Mouse (Mus musculus) forelimb bud, embryonic 11.5 days (tissue): ENCODE results near the gene Gas7.
A peak's percentile ranks its signal among the peaks of the same experiment; 100 is the strongest.

Experiments used
- DNase-seq: peaks from one replicate; pipeline ENCODE4 v3.0.0-alpha.2; 2012; ENCODE audit warnings: low read depth, low spot score

Gene Gas7

DNA sequence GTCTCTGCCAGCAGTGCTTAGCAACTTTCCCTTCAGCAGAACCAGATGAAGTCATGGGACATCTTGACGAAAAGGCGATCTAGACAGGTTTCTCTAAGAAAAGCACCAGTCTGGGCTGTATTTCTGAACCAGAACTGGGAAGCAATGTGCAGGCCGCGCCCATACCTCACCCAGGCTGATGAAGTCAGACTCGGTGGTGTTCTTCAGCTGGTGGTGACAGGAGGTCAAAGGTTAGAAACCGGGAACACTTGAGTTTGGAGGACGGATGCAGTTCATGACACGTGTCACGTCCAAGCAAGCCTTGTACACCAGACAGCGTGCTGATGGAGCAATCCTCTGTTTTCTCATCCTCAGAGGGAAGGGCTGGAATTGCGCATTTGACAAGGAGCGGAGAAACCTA lies 32.9 kb downstream of the Gas7 start:
- no peak for DNase-seq

DNA sequence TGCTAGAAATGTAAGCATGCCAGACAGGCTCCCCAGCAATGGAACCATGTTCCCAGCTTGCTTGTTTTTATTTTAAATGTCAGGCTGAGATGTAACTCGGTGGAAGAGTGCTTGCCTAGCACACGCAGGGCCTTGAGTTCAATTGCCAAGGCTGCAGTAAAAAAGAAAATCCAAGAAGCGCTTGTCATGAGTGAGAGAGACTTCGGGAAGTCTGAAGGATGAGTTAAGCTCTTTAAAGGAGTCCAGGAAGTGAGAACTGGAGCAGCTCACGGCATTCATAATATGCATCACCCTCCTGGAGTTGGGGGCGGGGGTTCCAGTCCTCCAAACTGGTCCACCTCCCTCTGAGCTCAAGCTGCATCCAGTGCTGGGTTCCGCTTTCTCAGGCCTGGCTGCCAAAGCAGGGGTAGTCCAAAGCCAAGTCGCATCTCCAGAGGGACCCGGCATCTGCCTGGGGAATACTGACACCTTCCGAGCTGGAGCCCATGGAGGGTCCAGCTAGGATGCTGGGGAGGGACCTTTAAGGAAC lies 34.5 kb downstream of the Gas7 start:
- DNase-seq: no peak

DNA sequence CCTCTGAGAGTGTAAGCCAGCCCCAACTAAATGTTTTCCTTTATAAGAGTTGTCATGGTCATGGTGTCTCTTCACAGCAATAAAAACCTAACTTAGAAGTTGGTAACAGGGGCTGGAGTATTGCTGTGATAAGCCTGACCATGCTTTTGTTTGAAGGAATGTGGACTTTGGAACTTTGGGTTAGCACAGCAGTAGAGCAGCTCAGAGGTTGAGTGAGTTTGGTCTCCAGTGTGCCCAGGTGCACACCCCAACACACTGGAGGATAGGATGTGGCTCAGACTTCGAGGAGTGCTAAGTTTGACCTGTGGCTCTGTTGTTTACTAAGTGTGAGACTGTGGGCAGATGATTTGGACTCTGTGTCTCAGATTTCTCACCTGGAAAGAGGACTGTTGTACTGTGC lies 41.6 kb downstream of the Gas7 start:
- no peak for DNase-seq

DNA sequence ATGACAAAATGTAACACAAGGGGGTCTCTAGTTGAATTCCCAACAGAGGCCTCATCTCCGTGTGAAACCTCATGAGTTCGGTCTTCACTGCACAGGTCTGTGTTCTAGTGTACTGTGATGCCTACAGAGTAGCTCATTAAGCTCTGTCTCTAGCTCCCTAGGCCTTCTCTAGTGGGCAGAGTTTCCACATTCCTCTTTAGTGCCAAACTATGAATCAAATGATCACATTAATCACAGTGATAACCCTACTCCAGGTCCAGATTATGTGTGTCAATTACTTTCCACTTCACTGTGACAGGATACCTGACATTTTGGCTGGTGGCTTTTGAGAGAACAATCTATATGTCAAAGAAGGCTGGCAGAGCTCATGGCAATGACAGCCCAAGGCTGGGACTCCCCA lies 44.9 kb downstream of the Gas7 start:
- no peak for DNase-seq

DNA sequence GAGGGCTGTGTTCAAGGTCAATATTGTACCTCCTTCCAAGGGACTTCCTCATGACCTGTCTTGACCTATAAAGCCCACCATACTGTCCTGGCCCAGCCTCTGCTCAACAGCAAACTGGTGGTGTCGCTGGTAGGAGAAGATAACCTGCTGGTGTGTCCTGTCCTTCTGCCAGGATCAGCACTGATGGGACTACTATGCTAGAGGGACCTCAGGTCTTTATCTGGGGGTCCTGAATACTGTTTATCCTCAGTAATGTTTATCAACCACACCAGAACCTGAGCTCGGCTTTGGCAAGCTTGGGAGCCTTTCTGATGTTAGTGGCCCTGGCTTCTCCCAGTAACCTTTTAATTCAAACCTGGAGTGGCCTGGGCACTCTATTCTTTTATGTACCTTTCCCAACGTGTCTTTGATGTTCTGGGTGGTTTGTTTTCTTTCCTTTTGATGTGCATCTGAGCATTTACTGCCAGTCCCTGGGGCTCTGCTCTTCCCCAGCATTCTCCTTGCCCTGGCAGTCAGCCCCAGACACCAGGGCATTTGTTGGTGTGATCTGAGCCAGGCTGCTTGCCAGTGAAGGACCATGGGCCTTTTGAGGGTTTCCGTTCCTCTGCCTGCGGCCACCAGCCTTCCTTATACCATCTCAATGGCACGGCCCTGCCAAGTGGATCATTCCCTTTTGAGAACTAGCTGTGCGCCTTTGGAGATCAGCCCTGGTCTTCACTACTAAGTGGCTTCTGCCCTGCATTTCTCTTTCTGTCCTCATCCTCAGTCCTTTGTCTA lies 46.4 kb downstream of the Gas7 start:
- DNase-seq: no peak

DNA sequence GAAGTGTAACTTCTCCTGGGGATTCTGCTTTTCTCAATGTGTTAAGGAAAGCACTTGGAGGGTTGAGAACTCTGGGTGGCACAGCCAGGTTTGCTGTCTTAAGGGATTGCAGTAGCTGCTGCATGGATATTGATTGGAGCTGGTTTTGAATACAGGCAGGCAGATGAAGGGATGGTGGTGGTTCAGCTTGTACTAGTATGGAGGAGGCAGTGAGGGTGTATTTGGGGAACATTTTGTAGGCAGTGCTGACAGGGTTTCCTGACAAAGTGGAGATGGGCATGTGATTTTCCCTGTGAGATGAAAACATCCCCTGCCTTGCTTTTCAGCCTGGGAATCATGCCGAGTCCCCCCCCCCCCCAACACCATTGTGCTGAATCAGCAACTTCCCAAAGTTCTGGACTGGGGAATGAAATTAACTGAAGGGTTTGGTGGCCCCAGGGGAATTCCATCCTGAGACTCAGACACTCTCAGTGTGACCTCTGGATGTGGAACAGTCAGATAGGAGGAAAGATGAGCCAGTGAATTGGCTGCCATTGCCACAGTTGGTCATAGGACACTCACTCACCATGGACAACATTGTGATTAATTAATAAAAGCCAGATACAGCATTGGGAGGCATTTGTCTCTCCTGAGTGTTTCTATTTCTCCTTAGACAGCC lies 54.1 kb downstream of the Gas7 start:
- DNase-seq: no peak

DNA sequence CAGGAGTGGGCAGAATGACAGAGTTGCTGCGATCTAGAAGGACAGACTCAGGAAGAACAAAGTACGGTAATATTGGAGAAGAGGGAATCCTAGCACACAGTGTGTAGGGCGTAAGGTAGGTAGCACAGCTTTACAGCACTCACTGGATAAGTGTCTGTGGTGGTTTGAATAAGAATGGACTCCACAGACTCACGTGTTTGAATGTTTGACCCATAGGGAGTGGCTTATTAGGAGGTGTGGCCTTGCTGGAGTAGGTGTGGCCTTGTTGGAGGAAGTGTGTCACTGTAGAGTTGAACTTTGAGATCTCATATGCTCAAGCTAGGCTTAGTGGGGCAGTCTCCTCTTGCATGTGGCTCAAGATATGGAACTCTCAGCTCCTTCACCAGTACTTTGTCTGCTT lies 55.6 kb downstream of the Gas7 start:
- no peak for DNase-seq

DNA sequence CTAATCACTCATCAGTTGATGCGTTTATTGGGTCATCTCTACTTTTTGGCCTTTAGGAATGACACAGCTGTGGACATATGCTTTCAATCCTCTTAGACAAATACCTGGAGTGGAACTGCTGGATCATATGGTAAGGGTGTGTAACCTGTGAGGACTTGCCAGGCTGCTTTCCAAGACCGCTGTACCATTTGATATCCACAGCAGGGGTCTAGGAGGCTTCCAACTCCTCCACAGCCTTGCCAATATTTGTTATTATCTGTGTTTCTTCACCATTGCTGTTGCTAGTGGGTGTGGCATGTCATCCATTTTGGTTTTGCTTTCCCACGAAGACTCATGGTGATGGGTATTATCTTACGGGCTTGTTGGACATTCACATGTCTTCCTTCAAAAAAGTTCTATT lies 57.8 kb downstream of the Gas7 start:
- no peak for DNase-seq

DNA sequence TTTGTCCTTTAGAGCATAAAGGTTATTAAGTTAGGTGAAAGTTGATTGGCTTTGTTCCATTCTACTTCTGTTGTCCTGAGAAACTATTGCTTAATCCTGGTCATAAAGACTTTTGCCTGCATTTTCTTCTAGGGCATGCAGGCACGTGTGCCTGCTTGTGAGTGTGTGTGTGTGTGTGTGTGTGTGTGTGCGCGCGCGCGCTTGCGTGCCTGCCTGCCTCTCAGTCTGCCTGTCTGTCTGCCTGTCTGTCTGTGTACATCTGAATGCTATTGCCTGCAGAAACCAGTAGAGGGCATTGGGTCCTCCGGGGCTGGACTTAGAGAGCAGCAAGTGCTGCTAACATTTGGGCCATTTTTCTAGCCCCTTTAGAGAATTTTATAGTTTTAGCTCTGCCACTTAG lies 59.2 kb downstream of the Gas7 start:
- DNase-seq: no peak

DNA sequence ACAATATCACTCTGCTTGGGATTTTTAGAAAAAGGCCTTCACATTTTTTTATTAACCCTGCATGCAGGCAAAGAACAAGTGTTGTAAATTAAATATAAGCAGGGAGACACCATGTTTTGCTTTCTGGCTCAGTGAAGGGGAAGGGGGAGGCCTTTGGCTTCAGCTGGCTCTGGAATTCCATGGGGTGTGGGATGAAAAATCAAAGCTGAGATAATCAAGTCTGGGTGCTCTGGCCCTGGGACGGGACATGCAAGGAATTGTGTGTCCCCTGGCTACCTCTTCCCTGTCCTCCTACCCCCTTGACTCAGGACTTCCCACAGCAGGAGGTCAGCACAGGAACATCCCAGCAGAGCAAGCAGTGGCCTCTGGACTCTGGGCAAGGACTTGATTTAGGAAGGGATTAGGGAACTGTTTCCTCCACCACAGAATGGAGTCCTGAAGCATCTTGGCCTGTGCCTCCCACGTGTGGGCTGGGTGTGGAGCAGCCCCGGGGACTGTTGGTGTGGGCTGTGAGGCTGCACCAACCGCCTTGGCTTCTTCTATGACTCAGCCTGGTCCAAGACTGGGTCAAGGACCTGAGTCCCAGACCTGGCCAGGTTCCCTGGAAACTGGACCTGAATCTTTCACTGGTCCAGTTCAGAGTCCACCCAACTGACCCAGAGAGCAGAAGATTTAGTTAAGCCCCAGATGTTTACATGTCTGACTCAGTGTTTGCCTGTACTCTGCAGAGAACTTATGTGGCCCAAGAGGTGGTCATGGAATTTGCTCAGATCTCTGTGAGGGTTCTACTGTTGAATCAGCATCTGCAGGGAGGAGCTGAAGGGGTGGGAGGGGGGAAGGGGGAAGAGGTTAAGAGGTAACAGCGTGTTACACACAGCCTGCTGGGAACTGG lies 60.0 kb downstream of the Gas7 start:
- DNase-seq: no peak

DNA sequence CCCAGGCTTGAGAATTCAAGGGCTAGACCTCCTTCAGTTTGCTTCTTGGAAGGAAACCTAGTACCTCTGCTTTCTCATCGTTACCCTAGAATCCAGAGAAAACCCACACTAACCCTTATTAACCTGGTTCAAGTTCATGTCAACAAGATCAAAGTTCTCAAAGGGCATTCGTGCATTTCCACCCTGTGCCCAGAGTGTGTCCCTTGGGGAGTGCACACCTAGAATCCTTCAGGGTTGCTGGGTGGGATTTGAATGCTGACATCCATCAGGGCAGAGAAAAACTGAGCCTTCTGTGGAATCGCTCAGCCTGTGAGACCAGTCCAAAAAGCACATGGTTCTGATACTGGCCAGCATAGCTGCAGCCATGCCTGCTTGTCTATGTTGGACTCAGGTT lies 60.7 kb downstream of the Gas7 start:
- no peak for DNase-seq

DNA sequence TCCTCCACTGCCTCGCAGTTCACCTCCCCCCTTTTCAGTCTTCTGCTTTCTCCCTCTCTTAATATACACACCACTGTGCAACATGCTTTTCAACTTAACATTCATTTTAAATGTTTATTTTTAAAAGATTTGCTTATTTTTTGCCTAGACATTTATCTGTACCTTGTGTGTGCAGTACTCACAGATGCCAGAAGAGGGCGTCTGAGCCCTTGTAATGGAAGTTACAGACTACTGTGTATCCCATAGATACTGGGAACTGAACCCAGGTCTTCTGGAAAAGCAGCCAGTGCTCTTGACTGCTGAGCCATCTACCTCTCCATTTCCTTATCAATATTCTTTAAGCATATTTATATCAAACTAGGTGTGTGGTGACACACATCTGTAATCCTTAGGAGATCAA lies 62.5 kb downstream of the Gas7 start:
- no peak for DNase-seq

DNA sequence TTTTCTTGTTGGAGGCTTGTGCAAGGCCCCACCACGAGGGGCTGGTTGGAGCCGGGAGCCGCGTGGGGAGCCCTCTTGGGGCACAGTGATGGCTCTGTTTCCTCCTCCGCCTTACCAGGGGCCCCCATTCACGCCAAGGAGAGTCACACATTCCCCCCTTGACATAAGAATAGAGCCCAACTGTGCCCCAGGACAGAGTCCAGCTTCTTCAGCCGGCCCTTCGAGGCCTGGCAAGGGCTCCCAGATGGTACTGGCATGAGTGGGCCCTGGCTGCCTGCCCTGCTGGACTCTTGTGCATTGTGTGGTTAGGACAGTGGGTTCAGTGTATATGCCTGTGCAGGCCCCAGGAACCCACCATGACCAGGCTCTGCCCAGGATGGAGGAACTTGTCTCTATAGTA lies 63.7 kb downstream of the Gas7 start:
- no peak for DNase-seq

DNA sequence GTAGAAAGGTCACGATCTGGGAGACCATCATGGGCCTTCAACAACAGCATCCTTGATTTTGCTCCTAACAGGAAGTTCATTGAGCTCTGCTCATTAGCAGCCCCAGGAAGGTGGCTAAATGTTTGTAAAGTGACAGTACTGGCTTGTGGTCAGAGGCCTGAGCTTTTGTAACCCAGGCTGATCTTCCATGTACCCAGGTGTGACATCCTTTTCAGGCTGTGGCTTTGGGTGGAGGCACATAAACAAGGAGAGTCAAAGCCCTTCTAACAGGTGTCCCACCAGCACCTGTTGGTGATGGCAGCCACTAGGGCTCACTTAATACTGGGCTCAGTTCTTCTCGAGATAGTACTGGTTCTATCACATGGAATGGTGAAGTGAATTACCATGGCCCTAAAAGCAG lies 67.4 kb downstream of the Gas7 start:
- no peak for DNase-seq

DNA sequence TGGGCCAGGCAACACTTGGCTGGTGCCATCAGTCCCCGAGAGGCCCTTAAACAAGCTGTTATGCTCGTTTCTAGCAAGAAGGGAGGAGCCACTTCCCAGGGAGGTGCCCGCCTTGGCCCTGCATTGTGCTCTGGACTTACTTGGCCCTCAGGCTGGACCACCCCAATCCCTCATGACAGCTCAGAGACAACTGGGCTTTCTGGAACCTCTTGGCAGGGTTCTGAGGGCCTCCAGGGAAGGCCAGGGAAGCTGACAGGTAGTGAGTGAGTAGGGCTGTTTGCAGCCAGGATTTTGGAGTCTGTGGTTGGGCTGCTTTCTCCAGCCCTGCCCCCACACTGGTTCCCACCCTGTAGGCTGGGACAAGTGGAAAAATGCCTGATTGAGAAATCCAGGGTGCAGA lies 68.6 kb downstream of the Gas7 start:
- DNase-seq: no peak

DNA sequence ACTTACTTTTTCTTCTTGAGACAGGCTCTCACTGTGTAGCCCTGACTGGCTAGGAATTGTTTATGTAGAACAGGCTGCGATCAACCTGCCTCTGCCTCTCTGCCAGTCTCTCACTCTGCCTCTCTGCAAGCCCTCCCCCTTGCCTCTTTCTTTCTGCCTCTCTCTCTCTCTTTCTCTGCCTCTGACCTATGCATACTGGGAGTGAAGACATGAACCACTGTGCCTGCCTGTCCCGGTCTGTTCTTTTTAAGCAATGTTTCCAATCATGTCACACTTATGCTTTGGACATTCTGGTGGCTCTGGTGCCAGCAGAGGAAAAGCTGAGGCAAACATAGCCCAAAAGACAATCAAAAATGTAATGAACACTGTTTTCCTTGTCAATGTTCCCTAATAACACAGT lies 69.5 kb downstream of the Gas7 start:
- no peak for DNase-seq

DNA sequence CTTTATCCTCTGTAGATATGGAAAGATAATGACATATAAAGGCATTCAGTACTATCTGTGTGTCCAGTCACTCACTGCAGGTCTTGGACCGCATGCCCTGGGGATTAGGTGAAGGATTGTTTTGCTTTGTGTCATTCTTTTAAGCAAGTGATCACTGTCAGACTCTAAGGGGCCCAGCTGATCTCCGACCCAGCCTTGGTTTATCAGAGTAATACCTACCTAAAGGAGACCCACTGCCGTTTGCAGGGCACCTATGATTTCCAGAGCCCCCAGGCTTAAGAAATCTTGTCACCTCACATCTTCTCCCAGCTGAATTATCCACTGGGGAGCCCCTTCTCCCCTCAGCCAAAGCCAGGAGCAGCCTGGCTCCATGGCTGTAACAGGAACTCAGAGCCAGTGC lies 70.6 kb downstream of the Gas7 start:
- no peak for DNase-seq

DNA sequence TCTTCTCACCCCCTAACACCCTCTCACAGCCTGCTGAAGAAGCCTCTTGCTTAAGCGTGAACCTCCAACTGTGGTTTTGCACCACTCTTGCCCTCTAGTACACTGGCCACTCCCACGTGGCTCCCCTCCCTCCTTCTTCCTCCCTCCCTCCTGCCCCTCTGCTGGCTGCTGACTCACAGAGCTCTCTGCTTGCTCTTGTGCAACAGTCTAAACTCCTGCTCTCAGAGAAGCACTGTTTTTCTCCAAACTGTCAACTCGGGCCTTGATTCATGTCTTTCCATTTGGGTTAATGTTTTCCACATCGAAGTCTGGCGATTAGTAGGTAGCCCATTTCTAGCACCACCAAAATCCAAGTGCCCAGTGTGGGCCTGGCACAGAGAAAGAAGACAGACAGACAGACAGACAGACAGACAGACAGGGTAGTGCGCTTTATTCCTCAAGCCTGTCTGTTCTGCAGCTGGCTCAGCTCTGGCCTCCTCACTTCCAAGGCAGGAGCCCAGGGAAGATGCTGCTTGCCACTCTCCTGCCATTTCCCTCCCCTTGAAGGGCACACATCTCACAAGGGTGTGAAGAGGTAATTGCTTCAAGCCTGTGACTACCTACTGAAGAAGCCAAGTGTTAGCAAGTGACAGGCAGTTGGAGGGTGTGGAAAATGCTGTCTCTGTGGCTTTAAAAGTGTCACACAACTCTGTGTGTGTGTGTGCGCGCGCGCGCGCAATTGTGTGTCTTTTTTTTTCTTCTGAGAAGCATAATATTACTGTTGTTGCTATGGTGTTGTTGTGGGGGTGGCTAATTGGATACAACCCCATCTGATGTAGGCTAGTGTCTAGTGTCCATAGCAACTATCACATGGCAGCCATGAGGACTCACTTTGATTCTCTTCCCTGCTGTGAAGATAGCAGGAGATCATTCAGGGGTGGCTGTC lies 71.6 kb downstream of the Gas7 start:
- no peak for DNase-seq

DNA sequence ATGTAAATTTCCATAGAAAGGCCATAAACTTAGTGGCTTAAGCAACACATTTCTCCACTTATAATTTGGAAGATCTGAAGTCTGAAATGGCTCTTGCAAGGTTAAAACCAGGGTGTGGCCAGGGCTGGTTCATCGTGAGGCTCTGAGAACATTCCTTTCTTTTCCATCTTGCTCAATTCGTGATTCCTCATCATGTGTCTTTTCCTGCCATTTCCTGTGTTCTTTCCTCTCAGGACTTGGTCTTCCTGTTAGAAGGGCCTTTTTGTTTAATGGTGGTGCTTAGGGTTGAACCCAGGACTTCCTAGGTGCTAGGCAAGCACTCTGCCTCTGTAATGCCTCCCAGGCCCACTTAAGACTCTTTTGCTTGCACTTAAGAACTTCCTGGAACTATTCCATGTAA lies 76.0 kb downstream of the Gas7 start:
- DNase-seq: no peak

DNA sequence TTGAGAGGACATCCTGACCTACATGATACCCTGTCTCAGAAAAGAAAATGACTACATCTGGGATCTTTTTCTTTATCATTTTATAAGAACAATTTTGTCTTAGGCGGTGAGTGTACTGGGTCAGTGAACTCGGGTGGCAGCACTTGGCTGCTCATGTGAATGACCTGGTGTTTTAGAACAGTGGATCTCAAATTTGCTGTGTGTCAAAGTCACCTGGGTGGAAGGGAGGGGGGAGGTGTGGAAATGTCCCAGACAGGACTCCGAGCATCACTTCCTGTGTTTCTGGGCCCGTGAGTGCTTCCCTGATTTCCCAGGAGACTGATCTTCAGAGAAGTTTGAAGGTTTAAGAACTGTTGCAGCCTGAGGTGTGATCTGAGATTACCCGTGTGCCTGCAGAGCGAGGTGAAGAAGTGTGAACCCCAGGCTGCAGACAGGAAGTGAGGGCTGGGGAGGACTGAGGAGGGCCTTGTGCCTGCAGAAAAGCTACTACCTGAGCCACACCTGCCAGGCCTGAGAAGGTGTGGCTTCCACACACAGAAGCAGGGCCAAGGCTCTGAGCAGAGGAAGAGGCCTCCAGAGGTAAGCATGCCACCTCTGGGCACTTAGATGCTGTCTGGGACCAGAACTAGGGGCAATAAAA lies 76.8 kb downstream of the Gas7 start:
- DNase-seq: peak; percentile 30

DNA sequence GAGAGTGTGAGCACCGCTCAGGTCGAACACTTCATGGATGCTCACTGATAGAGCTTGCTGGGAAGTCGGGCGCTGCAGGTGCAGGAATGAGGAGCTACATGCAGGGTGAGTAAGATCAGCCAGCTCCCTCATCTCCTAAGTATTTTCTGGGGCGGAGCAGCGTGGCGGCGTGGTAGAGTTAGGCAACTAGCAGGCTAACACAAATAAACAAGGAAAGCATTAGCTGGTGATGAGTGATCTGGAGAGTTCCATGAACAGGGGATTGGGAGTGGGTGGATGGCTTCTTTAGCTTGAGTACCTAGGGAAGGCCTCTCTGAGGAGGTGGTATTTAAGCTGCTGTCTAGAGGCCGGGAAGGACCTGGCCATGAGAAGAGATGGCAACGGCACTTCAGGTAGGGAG lies 77.5 kb downstream of the Gas7 start:
- no peak for DNase-seq
